Mouse (Mus musculus): ENCODE measurements around the gene Zfp873. TPM values are rescaled to one million over a fixed set of nuclear protein-coding genes. Genes with fewer than 3 reads are reported as not detected.
A peak's percentile ranks its signal among the peaks of the same experiment; 100 is the strongest.
"Not testable (repeated sequence)": the region's sequence is repeated elsewhere in the genome, so short reads cannot be mapped to it uniquely, and the experiment has no call there.

Zfp873 gene
- total RNA-seq (2022): 1 to 10 TPM; 4.5 to 5.2 (median 5.2) TPM

- DNase-seq (ENCODE audit: low spot score): peak; percentile 93
These were observed at the start of gene Zfp873 for GRCm38 (mm10) chr10:82047597-82048459. Gene Zfp873, plus strand, starts transcription at chr10:82048123.

DNA sequence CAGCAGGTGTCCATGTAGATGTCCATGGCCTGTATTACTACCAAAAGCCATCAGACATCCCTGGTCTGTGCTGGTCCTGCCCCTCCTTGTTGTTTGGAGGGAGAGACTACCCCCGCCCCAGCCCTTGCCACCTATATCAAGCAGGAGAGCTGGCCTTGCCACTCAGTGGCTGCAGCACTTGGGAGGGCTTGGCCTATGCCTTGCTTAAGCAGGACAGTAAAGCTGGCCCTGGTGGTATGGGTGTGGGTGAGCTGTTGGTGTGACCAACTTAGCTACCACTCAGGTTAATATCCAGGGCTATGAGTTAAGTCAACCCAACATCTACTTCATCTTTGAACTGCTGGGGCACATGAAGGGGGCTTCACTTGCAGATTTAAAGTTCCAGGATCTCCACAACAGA is 44.7 kb upstream of the Zfp873 start:
- not testable (repeated sequence) for DNase-seq (ENCODE audit: low spot score)

DNA sequence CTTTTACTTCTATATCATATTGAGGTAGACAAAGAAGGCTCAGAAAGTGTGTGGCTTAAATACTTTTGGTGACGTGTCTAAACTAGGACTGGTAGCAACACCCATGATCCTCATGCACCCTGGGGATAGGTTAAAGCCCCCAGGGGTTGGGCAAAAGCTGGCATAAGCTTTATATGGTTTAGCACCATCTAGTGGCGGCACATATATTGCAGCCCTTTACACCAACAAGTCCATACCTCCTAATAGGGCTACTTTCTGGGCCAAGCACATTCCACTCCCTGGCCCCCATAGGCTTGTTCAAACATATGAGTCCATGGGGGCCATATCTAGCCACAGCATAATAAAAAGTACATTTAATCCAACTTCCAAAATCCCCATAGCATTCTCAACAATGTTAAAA is 43.1 kb upstream of the Zfp873 start:
- DNase-seq (ENCODE audit: low spot score): not testable (repeated sequence)

- no peak for DNase-seq (ENCODE audit: low spot score)
These were observed 5.7 kb upstream of the Zfp873 start for GRCm38 (mm10) chr10:82042191-82042590.

- no peak for DNase-seq (ENCODE audit: low spot score)
These were observed 1.3 kb upstream of the Zfp873 start for GRCm38 (mm10) chr10:82046603-82047002.

GRCm38 (mm10) chr10:82048460-82048804 is 509 bp downstream of the Zfp873 start:
- not testable (repeated sequence) for DNase-seq (ENCODE audit: low spot score)

DNA sequence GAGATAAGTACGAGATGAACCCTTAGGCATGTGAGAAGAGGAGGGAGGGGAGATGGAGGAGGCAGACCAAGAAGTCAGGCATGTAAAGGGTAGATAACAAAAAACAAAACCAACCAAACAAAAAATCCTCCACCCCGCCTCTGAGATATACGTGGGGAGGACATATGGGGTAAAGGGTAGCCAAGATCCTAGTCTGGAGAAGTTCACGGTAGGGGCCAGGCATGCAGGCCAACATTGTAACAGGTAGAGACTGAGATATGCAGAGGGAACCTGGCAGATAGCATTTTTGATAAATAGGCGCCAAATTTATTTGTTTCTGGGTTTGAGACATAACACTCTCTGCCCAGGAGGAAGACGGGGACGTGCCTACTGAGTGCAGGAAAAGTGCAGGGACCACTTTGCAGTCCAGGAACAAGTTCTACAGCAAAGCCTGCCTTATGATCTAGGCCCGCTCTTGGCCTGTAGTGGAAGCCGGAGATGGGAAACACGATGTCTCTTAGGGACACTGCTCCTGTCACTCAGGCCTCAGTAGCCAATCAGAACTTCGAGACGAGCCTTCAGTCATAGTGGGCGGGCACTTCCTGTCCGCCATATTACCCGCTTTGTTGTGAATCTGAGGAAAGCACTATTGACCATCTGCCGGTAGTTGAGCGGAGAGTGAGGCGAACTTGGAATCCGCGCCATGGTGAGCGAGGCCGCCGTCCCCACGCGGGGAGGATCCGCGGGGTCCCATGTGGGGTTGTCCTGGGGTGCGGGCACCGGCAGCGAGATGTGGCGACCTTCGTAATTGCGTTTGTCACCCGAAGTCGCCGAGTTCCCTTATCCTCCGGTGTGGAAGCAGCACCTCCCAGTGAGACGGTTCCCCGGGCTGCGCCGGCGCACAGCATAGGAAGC is 35.1 kb downstream of the Zfp873 start, which contains the start of gene BC024063:
Gene BC024063, plus strand, starts transcription at position 626 of the 894 bp plus-strand sequence.
- peak; percentile 73 for DNase-seq (ENCODE audit: low spot score)

- not testable (repeated sequence) for DNase-seq (ENCODE audit: low spot score)
These were observed 35.7 kb downstream of the Zfp873 start for GRCm38 (mm10) chr10:82083622-82083971.

Other genes with a start within 250 kb of the Zfp873 start
- 1 to 10 TPM in 3 of 4 experiments, under 1 TPM in 1; 0.73 to 1.8 (median 1.4) TPM for gene Gm4767, start 235.9 kb upstream of the Zfp873 start, total RNA-seq (2022)
- 1 to 10 TPM in 3 of 4 experiments, under 1 TPM in 1; 0.95 to 2.1 (median 1.3) TPM for gene Gm32687, start 184.2 kb upstream of the Zfp873 start, total RNA-seq (2022)
- gene Zfp781, start 117.6 kb upstream of the Zfp873 start, total RNA-seq (2022): under 1 TPM; 0.46 to 0.87 (median 0.72) TPM
- gene BC024063, start 35.2 kb downstream of the Zfp873 start, total RNA-seq (2022): 1 to 10 TPM; 2.2 to 3.1 (median 2.5) TPM
- 1 to 10 TPM; 2.5 to 3.2 (median 2.9) TPM for gene AU041133, start 79.9 kb downstream of the Zfp873 start, total RNA-seq (2022)
- gene Zfp938, start 193.2 kb downstream of the Zfp873 start, total RNA-seq (2022): 1 to 10 TPM; 4.4 to 6.1 (median 5.6) TPM